Mouse (Mus musculus) cerebellum, postnatal 25 days (tissue): ENCODE results near the gene Tmem233.

ENCODE experiments used
- DNase-seq, 2 experiments: peaks; one replicate each; pipeline ENCODE4 v3.0.0; 2021; ENCODE audit warnings: mixed read lengths in 2 of 2

The Tmem233 gene

GRCm38 (mm10) chr5:116083081-116083480 lies at the start of gene Tmem233:
Gene Tmem233, minus strand, starts transcription at chr5:116083244.
- DNase-seq = peak in 1 of 2 experiments; percentile 3

GRCm38 (mm10) chr5:116123344-116123743 lies 40.3 kb upstream of the Tmem233 start:
- DNase-seq = peak; percentile 84 to 89

- peak; percentile 60 to 75 for DNase-seq
Measured at GRCm38 (mm10) chr5:116116567-116116966, 33.5 kb upstream of the Tmem233 start.

GRCm38 (mm10) chr5:116116110-116116509 lies 33.1 kb upstream of the Tmem233 start:
- DNase-seq = no peak

- DNase-seq = peak in 1 of 2 experiments; percentile 8
Measured at GRCm38 (mm10) chr5:116115071-116115834, 32.2 kb upstream of the Tmem233 start.

- no peak for DNase-seq
Measured at GRCm38 (mm10) chr5:116108651-116109050, 25.6 kb upstream of the Tmem233 start.

GRCm38 (mm10) chr5:116084231-116084630 lies 1.2 kb upstream of the Tmem233 start:
- no peak for DNase-seq

GRCm38 (mm10) chr5:116082241-116082900 lies 673 bp downstream of the Tmem233 start:
- no peak for DNase-seq

GRCm38 (mm10) chr5:116081616-116082015 lies 1.4 kb downstream of the Tmem233 start:
- no peak for DNase-seq

- DNase-seq = no peak
Measured at GRCm38 (mm10) chr5:116080736-116081135, 2.3 kb downstream of the Tmem233 start.

- DNase-seq = no peak
Measured at GRCm38 (mm10) chr5:116069618-116070017, 13.4 kb downstream of the Tmem233 start.

- DNase-seq = no peak
Measured at GRCm38 (mm10) chr5:116052826-116053225, 30.2 kb downstream of the Tmem233 start.

GRCm38 (mm10) chr5:116052171-116052570 lies 30.9 kb downstream of the Tmem233 start:
- no peak for DNase-seq

- no peak for DNase-seq
Measured at GRCm38 (mm10) chr5:116049821-116050220, 33.2 kb downstream of the Tmem233 start.

GRCm38 (mm10) chr5:116048321-116048720 lies 34.7 kb downstream of the Tmem233 start:
- DNase-seq = no peak

GRCm38 (mm10) chr5:116046246-116046645 lies 36.8 kb downstream of the Tmem233 start:
- DNase-seq = no peak

GRCm38 (mm10) chr5:116045581-116045980 lies 37.5 kb downstream of the Tmem233 start:
- no peak for DNase-seq

GRCm38 (mm10) chr5:116042241-116042640 lies 40.8 kb downstream of the Tmem233 start:
- DNase-seq = no peak

GRCm38 (mm10) chr5:116039706-116040105 lies 43.3 kb downstream of the Tmem233 start:
- DNase-seq = no peak

GRCm38 (mm10) chr5:116037731-116038130 lies 45.3 kb downstream of the Tmem233 start:
- no peak for DNase-seq

GRCm38 (mm10) chr5:116036465-116036864 lies 46.6 kb downstream of the Tmem233 start:
- DNase-seq = no peak

GRCm38 (mm10) chr5:116031190-116031577 lies 51.9 kb downstream of the Tmem233 start:
- DNase-seq = peak; percentile 63 to 78

GRCm38 (mm10) chr5:116030566-116031189 lies 52.4 kb downstream of the Tmem233 start:
- DNase-seq = no peak

- no peak for DNase-seq
Measured at GRCm38 (mm10) chr5:116029071-116029470, 54.0 kb downstream of the Tmem233 start.
